Mouse (Mus musculus): ENCODE measurements around the gene Slc6a1.
A peak's percentile ranks its signal among the peaks of the same experiment; 100 is the strongest.

The Slc6a1 gene

DNA sequence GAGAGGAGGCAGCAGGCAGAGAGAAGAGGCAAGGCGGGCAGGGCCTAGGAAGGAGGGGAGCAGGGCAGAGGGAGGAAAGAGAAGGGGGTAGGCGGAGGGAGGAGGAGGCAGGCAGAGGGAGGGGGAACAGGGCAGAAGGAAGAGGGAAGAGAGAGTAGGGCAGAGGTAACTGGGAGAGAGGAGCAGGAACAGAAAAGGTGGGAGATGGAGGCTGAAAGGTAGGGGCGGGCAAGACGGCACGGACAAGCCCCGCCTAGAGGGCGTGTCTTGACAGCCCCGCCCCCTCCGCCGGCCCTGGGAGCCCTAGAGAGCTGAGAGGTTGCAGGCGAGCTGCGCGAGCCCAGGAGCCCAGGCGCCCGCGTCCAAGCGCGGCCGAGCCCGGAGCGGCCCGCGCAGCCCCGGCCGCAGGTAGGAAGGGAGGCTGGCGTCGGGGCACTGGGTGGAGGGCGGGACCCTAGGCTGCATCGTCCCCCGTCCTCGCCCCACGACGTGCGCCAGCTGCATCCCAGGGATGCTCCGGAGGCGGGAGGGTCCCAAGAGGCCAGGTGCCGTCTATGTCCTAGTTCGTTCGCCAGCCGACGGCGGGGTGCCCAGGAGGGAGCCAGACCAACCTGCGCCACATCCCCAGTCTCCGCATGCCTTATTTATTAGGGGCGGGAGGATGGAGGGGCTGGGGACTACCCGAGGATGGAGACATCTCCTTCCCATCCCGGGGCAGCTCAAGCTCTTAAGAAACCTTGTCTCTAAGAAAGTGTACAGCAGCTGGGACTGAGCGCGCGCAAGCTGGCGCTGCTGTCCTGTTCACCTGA, at the start of gene Slc6a1:
Slc6a1 (plus strand) TSS at position 167 of the 809 bp plus-strand sequence.
- peak; percentile 84 for DNase-seq (ENCODE audit: inconsistent ontology term)

DNA sequence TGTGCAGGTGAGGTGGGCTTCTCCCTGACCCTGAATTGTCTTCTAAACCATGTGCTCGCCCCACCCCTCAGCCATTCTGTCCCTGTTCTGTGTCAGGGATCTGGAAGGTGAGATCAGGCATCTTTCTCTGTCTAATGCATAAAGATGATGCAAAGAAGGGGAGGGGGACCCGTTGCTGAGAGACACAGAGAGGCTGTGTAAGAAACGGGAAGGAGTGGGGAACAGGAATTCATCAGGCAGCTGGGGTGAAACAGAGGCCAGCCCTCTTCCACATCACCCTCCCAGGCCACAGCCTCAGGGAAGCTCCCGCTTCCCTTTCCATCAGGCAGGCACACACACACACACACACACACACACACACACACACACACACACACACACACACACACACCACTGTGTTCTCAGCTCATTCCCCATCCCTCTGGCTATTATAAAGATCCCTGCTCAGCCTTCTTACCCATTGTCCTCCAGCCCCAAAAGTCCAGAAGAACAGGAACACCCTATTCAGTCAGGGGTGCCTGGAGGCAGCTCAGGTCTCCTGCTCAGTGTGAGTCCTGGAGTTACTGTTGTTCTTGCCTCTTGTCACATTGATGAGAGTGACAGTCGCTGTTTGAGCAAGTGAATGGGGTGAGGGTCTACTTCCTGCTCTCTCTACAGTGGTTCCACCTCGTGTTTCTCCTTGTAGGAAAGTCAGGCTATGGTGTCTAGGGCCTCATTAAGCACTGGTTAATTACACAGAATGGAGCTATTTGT, 43.4 kb upstream of the Slc6a1 start:
- no peak for DNase-seq (ENCODE audit: inconsistent ontology term)

DNA sequence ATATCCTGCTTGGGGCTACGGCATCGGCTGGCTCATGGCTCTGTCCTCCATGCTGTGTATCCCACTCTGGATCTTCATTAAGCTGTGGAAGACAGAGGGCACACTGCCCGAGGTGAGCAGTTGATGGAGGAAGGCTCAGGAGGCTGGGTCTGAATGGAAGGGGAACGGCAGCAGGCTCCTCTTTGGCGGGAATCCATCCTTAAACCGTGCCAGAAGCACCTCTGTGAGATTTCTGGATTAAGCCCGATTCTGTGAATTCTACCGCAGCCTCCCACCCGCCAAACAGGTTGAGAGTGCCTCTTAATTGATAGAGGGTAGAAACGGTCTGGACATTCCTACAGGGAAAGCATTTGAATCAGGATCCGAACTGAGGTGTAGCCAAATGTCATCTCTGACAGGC, 36.8 kb upstream of the Slc6a1 start:
- DNase-seq (ENCODE audit: inconsistent ontology term): no peak

GRCm38 (mm10) chr6:114250311-114250710, 32.1 kb upstream of the Slc6a1 start:
- DNase-seq (ENCODE audit: inconsistent ontology term): peak; percentile 53

- no peak for DNase-seq (ENCODE audit: inconsistent ontology term)
Observed at GRCm38 (mm10) chr6:114254927-114255326, 27.5 kb upstream of the Slc6a1 start.

GRCm38 (mm10) chr6:114257762-114258361, 24.6 kb upstream of the Slc6a1 start:
- no peak for DNase-seq (ENCODE audit: inconsistent ontology term)

- no peak for DNase-seq (ENCODE audit: inconsistent ontology term)
Observed at GRCm38 (mm10) chr6:114258661-114259193, 23.7 kb upstream of the Slc6a1 start.

GRCm38 (mm10) chr6:114261609-114262008, 20.8 kb upstream of the Slc6a1 start:
- peak; percentile 83 for DNase-seq (ENCODE audit: inconsistent ontology term)

- no peak for DNase-seq (ENCODE audit: inconsistent ontology term)
Observed at GRCm38 (mm10) chr6:114264010-114264409, 18.4 kb upstream of the Slc6a1 start.

- no peak for DNase-seq (ENCODE audit: inconsistent ontology term)
Observed at GRCm38 (mm10) chr6:114264426-114264825, 18.0 kb upstream of the Slc6a1 start.

GRCm38 (mm10) chr6:114266273-114266672, 16.2 kb upstream of the Slc6a1 start:
- DNase-seq (ENCODE audit: inconsistent ontology term): no peak

- no peak for DNase-seq (ENCODE audit: inconsistent ontology term)
Observed at GRCm38 (mm10) chr6:114267979-114268378, 14.5 kb upstream of the Slc6a1 start.

DNA sequence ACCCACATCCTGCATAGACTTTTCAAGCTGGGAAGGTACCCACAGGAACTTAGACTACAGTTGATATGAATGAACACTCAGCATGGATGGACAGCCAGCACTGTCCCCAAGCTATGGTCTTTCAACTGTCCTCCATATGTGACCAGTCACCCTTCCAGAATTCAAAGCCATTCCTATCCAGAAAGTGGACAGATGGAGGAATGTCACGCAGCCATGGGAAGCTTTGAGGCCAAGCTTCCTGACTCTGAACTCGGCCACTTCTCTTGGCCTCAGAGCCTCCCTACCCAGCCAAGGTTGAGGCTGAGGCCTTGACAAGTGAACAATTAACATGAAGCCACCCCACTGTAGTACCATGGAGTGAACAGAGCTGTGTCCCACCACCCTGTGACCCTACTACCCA, 12.8 kb upstream of the Slc6a1 start:
- DNase-seq (ENCODE audit: inconsistent ontology term): no peak

- DNase-seq (ENCODE audit: inconsistent ontology term): no peak
Observed at GRCm38 (mm10) chr6:114270799-114271198, 11.6 kb upstream of the Slc6a1 start.

DNA sequence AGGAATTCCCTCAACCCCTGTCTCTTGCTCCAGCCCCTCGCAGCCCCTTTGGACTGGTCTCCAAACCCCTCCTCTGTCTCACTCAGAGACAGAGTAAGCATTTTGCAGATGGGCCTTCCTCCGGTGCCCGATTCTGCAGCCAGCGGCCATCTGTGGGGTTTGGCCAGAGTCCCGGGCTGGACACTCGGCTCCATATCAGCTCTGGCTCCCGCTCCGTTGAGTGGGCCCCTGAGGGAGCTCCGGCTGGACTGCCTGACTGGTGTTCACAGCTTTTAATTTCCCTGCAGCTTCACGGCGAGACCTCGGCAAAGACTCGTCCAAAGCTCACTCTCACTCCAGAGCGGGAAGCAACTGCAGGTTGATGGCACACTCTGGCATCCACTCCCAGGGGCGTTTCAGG, 10.2 kb upstream of the Slc6a1 start:
- peak; percentile 82 for DNase-seq (ENCODE audit: inconsistent ontology term)

GRCm38 (mm10) chr6:114273997-114274728, 8.3 kb upstream of the Slc6a1 start:
- DNase-seq (ENCODE audit: inconsistent ontology term): no peak

DNA sequence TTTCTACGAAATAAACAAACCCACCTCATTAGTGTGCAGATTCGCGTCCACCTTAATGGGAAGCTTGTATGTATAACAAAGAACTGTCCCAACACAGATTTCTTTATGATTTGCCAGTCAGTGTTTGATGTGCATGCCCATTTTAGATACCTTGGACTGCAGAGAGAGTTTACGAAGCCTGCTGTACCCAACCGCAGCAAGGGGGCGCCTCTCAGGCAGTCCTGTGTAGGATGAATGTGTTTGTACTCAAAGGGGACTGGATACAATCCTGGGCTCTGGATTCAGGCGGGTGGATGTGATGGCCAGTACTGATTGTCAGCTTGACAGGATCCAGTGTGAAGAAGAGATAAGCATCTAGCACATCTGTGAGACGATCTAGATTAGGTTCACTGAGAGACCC, 6.6 kb upstream of the Slc6a1 start:
- no peak for DNase-seq (ENCODE audit: inconsistent ontology term)

DNA sequence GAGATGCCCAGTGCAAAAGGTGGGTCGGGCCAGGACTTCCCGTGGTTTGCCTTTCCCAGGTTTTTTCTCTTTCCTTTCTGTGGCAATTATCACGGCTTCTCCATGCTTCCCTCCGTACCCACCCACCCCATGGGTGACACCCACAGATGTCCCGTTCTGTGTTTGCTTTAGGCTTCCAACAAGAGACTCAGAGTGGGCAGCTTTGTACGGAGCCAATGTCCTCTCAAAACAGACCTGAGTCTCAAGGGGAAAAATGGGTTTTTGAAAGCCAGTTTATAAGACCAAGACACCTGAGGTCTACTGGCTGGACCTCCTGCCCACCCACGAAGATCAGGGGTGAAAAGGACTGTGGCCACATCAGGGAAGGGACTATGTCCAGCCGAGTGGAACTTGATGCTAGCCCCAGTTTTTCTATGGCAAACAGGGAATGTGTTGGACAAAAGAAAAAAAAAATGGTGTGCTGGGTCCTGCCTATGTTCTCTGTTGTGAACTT, 889 bp downstream of the Slc6a1 start:
- no peak for DNase-seq (ENCODE audit: inconsistent ontology term)

DNA sequence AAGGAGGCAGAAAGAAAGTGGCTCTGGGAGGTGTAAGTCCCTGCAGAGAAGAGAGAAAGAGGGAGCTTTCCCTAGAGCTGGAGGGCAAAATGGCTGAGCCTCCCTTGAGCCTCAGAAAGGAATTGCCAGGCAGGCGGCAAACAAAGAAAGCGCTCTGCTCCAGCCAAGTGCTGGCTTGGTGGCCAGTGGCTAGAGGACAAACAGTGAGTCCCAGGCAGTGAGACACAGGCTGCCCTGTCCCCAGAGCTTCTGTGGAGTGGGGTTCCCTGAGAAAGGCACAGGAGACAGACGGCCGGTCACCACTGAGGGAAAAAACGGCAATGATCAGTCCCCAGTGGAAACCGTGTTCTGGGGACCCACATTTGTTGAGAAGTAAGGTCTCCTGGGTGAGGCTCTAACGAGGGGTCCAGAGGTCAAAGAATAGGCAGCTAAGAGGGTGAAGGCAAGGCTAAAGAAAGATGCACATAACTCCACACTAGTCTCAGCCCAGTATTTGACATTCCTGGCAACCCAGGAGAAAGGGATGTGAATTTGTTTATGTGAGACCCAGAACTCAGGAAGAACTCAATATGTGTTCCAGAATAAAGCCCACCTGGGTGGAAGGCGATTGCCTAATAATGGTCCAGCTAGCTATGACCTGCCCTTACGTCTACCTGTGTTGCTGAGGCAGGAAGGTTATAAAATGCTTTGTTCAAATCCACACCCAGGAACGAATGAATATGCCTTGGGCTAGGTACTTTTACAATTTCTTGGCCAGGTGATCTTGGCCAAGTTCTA, 1.7 kb downstream of the Slc6a1 start:
- DNase-seq (ENCODE audit: inconsistent ontology term): no peak

DNA sequence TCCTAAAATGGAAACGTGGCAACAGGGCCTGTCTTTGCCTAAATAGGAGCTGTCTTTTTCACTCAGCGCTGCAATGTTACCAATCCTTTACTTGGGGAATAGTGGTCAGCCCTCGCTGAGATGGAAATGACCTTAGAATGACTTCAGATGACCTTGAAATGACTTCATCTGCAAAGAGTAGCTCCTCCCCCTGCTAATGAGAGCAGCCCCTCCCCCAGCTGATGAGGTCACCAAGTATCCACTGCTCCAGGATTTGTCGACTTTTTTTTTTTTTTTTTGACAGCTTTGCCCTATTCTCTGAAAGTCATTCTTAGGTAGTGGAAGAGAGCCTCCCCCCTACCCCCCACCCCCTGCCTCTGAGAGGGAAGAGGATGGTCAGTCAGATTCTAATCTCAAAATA, 3.0 kb downstream of the Slc6a1 start:
- DNase-seq (ENCODE audit: inconsistent ontology term): no peak

DNA sequence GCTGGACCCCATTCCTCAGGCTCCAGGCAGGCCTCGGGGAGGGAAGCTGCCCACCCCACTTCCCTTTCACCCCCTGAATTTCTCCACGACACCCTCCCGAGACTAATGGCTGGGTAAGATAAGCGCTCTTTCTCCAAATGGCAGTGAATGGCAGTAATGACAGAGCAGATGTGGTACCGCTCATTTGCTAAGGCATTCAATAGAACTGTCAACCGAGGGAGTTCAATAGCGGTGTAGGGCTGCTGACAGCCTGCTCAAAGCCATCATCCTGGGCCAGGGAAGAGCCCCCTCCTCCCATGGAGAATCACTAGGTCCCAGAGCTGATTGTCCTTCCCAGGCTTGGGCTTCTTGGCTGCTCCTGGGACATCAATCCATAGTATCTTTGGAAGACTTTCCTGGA, 6.7 kb downstream of the Slc6a1 start:
- DNase-seq (ENCODE audit: inconsistent ontology term): no peak
